Mouse (Mus musculus) cerebellum, postnatal 10 days (tissue): ENCODE results near the gene Tmem205.

Experiments
- DNase-seq, 2 experiments: peaks; one replicate each; pipeline ENCODE4 v3.0.0; 2021; ENCODE audit warnings: mixed read lengths in 2 of 2

Tmem205 gene

DNA sequence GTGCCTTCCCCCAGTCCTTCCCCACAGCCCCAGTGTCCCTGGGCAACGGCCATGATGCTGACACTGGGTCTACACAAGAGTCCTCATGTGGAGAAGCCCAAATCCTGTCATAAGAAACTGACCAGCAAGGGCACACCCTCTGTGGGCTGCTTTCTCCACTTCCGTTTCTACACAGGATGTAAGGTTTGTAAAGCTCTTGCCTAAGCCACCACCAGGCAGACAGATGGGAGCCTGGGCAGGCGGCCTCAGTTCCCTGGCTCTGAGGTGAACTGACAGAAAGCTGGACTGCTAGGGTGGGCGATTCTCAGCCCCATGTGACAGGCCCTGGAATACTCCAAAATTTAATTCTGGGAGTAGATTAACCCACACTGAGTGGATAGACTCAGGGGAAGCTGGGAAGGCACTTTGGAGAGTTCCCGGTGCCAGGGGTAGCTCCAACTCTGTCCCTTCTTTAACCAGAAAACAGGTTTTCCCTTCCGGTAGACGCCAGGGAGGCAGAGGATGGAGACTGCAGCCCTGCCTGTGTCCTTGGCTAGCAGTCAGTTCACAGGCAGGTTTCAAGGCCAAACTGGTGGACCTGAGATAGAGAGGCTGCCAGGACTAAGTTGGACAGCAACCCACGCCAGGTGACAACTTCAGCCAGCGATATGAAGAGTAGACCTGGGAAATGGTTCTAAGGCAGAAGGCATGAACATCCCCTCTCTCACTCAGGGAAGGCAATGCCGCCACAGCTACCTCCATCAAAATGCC is 17.7 kb downstream of the Tmem205 start:
- DNase-seq = peak; percentile 60 to 68

DNA sequence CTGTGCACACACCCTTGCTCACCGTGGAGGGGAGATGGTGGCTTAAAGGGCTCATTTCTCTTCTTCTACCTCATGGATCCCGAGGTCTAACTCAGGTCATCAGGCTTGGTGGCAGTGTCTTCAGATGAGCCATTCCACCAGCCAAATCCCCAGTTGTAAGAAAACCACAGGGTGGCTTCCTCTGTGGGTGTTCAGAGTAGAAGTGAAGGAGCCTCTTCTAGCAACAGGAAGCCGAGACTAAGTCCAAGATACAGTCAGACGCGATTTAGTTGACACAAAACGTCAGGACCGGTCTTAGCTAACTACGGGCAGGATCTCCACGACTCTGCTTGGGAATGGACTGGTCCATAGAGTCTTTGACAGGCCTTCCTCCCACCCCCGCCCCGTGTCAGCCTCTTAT is 19.1 kb downstream of the Tmem205 start:
- DNase-seq = no peak

DNA sequence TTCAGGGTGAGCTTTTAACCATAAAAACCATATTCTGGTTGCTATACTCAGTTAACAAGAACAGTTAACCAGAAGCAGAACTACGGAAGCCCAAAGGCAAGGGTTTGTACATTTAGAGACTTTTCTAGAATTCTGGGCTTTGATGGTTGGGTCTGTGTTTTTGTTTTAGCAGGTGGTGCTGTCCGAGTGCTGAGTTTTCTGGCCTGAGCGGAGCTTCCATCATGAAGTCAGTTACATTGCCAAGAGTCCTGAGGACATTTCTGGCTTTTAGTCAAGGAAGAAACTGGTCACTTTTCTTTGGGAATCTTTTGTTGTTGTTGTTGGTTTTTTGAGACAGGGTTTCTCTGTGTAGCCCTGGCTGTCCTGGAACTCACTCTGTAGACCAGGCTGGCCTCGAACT is 23.3 kb downstream of the Tmem205 start:
- DNase-seq = no peak

DNA sequence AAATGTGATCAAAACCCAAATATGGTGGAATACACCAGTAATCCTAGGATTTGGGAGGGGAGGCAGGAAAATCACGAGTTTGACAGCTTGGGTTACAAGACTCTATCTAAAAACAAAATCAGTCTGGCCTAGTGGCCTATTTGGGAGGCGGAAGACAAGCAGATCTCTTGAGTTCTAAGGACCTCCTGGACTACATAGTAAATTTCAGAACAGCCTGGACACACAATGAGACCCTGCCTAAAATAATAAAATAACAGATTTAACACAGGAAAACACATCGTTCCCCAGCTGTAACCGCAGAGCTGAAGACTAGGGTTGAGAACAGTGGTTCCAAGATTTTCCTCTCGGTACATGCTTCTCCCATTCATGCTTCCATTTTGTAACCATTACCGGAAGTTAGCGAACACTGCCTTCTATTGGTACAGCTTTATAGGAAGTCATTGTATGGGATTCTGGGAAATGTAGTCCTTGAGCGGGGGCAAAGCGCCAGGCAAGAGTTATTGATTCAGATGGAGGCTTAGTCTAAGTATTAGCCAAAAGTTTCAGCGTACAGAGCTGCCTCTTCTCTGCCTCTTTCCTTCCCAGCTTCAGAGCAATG is 26.0 kb downstream of the Tmem205 start:
- peak; percentile 84 to 88 for DNase-seq

DNA sequence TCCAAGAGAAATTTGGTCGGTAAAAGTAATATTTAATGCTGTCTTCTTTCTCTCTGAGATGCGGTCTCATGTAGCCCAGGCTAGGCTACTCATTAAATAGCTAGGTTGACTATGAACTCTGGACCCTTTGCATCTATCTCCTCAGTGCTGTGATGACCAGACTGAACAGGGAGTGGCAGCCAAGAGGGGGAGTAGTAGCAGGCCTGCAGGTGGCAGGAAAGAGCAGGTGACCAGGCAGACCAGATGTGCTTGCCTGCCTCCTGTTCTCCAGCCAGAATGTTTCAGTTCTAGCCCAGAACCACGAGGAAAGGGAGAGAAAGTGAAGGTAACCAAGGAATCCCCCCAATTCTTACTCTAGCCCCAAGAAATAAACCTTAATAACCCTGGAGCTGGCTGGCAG is 38.1 kb downstream of the Tmem205 start:
- no peak for DNase-seq

DNA sequence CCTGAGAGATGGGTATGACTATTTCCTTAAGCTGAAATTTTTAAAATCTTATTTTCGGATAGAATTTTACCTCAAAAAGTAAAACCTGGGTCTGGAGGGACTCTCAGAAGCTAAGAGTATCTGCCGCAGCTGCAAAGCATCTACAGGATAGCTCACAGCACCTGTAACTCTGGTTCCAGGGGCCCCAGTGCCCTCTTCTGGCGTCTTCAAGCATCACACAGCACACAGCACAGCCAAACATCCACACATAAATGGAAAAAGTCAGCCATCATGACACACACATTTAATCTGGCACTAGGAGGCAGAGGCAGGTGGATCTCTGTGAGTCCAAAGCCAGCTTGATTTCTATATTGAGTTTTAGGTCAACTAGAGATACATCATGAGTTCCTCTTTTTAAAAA is 50.8 kb downstream of the Tmem205 start:
- no peak for DNase-seq

DNA sequence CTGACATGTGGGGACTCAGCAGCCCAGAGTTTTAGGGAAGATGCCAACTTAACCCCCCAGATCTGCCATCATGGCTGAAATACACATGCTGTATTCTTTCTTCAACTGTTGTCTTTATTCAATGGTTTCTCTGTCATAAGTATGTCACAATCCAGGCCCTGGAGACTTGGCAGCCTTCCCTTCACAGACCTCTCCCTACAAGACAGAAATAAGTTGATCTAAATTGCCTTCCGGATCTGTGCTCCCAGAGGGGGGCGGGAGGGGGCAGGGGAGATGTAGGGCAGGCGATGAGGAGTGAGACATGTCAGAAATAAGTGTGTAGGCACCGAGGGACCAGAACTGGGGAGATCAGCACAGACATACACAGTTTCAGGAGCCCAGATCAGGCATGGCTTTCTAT is 55.2 kb downstream of the Tmem205 start:
- DNase-seq = peak; percentile 55 to 62
